Mouse (Mus musculus) WW6 (cell line): ENCODE measurements around the gene Aknad1.

Experiments
- DNase-seq: peaks from one replicate; pipeline ENCODE4 v3.0.0-alpha.2; 2013; ENCODE audit warnings: low read depth, low spot score

Aknad1 gene

GRCm38 (mm10) chr3:108739045-108739708, at the start of gene Aknad1:
Aknad1 (plus strand) TSS chr3:108739658.
- DNase-seq: no peak

DNA sequence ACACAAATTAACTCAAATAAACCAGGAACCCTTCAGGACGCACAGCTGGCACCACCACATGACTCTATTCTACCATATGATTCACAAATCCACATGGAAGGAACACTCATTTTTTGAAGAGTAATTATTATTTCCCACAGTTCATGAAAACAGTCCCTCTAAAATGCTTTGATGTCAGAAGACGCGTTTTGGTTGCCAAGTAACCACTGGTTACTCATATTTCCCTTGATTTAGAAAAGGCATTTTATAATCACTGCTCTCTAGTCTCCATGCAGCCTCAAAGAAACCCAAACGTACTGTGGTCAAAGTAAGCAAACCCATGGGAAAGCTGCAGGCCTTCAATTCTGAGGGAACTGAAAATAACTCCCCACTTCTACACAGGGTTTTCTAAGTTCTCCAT, 49.5 kb upstream of the Aknad1 start:
- no peak for DNase-seq

GRCm38 (mm10) chr3:108694321-108694720, 45.1 kb upstream of the Aknad1 start:
- no peak for DNase-seq

- DNase-seq: no peak
Measured at GRCm38 (mm10) chr3:108698662-108699061, 40.8 kb upstream of the Aknad1 start.

DNA sequence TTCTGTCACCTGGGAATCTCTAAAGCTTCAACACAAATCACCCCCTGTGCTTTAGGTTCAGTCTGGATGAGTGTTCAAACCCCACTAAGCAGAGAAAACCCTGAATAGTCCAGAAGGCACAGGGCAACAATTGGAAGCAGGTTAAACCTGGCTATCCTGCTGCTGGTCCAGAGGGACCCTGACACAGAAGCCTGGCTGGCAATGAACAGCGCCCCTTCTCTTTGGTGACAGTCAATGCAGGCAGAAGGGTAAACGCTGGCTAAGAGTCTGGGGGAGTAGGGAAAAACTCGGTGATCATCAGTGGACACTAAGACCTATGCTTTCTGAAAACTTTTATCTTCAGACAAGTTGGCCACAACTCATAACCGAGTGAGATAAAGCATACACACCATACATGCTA, 39.7 kb upstream of the Aknad1 start:
- DNase-seq: no peak

DNA sequence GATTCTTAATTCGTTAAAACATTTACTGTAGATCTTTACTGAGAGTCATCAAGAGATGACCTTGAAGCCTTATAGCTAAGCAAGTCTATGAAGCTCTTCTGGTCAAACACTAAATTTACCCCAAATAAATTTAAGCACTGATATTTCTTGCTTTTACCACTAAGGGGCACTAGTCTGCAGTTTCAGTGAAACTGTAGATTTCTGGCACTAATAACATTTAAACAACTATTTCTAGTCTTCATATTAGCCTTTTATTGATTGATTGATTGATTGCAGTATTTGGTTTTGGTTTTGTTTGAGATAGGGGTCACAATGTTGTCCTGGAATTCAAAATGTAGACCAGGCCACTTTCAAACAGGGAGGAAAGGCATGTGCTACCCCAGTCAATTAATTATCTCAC, 38.2 kb upstream of the Aknad1 start:
- no peak for DNase-seq

- no peak for DNase-seq
Measured at GRCm38 (mm10) chr3:108702789-108703188, 36.7 kb upstream of the Aknad1 start.

DNA sequence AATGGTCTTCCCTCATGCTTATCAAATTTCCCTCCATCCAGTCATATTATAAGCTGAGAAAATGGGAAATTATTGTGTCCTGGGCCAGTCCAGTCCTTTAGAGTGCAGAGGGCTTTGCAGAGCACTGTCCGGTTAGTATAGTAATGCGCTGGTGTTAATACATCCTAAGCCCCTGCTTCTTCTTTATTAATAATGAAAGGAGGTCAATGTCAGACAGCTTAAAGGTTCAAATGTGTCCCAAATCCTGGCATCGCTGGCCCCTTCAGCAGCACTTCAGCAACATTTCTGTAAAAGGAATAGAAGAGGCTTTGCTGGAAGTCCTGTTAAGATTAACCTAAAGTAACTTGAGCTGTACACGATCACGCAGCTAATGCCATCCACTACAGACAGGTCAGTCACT, 28.2 kb upstream of the Aknad1 start:
- DNase-seq: no peak

GRCm38 (mm10) chr3:108713065-108713675, 26.3 kb upstream of the Aknad1 start:
- DNase-seq: no peak

DNA sequence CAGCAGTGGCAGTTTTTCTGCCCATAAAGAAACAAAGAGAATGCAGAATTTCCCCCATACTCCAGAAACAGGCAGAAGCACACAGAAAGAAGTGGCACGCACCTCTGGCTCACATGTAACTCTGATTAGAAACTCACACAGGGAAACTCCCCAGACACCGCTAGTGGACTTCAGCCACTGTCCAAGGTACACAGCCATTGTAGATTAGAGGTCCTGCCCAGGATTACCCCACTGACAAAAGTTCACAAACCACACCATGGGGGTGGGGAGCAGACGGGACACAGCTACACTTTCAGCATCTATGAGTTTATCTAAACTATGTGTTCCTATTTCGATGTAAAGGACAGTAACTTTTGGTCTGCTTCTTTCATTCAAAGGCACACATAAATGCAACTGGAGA, 24.6 kb upstream of the Aknad1 start:
- DNase-seq: no peak

DNA sequence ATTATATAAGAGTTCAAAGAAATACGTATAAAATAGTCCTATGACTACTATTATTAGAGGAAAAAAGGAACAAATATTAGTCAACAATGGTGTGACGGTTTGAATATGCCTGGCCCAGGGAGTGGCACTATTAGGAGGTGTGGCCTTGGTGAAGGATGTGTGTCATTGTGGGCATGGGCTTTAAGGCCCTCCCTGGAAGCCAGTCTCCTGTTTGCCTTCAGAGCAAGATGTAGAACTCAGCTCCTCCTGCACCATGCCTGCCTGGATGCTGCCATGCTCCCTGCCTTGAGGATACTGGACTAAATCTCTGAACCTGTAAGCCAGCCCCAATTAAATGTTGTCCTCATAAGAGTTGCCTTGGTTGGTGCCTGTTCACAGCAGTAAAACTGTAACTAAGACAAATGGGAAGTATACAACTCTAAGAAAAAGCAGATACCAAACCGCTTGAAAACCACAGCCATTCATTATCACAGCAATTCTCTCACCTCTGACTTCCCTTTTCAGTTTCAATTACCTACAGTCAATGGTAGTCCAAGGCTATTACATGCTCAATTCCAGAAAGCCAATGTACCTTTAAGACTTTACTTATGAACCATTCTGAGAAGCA, 21.5 kb upstream of the Aknad1 start:
- DNase-seq: no peak

- DNase-seq: no peak
Measured at GRCm38 (mm10) chr3:108719357-108719756, 20.1 kb upstream of the Aknad1 start.

- DNase-seq: no peak
Measured at GRCm38 (mm10) chr3:108719761-108720160, 19.7 kb upstream of the Aknad1 start.

- no peak for DNase-seq
Measured at GRCm38 (mm10) chr3:108721076-108721991, 18.1 kb upstream of the Aknad1 start.

GRCm38 (mm10) chr3:108722036-108722872, 17.2 kb upstream of the Aknad1 start, which contains the start of gene Gpsm2:
Gpsm2 (minus strand) TSS chr3:108722309.
- DNase-seq: peak; percentile 92

DNA sequence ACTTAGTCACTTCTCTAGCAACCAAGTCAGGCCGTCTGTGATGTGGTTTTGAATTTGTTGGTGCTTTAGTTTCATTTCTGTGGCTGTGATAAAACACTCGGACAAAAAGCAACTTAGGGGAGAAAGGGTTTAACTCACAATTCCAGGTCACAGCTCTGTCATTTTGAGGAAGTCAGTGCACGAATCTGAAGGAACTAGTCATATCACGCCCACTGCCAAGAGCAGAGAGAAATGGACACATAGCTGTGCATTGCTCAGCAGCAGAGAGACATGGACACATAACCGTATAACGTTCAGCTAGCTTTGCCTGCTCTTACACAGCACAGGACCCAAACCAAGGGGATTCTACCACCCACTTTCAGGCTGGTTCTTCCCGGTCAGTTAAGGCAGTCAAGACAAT, 13.0 kb upstream of the Aknad1 start:
- DNase-seq: no peak

- DNase-seq: no peak
Measured at GRCm38 (mm10) chr3:108727344-108727743, 12.1 kb upstream of the Aknad1 start.

DNA sequence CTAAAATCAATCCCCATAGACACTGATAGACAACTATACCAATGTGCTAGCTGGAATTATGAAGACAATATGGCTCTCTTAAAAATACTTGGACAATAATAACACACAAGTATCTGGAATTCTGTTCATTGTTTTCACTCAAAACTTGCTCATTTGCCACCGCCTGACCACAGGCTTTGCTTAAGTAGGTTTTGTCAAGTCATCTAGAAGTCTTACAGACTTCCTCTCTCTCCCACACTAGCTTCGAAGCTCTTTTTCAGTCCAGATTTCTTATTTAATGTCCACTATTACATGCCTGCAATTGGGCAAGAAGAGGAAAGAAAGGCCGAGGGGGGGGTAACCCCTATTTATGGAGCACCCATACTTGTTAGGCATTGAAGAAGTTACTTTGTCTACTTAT, 11.7 kb upstream of the Aknad1 start:
- DNase-seq: no peak

DNA sequence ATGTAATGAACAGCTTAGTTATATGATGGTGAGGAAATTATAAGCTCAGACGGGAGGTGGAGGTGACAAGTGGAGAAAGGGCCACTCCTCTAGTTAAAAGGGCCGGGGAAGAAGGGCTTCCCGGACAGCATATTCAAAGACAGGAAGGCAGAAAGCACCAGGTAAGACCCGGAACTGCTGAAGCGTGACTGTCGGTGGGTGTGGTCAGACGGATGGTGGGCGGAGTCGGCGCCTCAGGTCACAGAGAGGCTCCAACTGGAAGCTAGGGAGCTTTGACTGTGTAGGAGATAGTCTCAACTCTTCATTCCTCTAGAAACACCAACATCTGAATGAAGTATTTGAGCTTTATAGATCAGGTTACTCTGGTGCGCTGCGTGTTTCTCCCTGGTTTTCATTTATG, 9.1 kb upstream of the Aknad1 start:
- no peak for DNase-seq

GRCm38 (mm10) chr3:108737761-108738160, 1.7 kb upstream of the Aknad1 start:
- no peak for DNase-seq

GRCm38 (mm10) chr3:108744060-108744459, 4.6 kb downstream of the Aknad1 start:
- DNase-seq: no peak
